Mouse (Mus musculus) brain, embryonic 14.5 days (tissue): ENCODE data around the gene C1galt1c1. TPM values are rescaled to one million over a fixed set of nuclear protein-coding genes. Genes with fewer than 3 reads are reported as not detected.
A peak's percentile ranks its signal among the peaks of the same experiment; 100 is the strongest.

ENCODE experiments used
- DNase-seq: peaks from one replicate; pipeline ENCODE4 v3.0.0-alpha.2; 2011; ENCODE audit warnings: low read depth
- CTCF ChIP-seq: fragments of 200-500 bp; IDR thresholded peaks from 2 replicates; pipeline ENCODE4 v1.5.1; 2012; ENCODE audit warnings: inconsistent platforms, mild to moderate bottlenecking, moderate library complexity, borderline replicate concordance; ENCODE audit not compliant: insufficient read depth, insufficient read length; ENCODE audit errors: extremely low read depth
- POLR2A ChIP-seq: fragments of 200-500 bp; IDR thresholded peaks from 2 replicates; pipeline ENCODE4 v1.6.1; 2012; ENCODE audit warnings: mild to moderate bottlenecking, inconsistent platforms, borderline replicate concordance; ENCODE audit not compliant: poor library complexity, insufficient read depth, insufficient read length, severe bottlenecking; ENCODE audit errors: extremely low read depth
- polyA plus RNA-seq: library from polyadenylated mRNA; depleted of rRNA; stranded (reverse); fragments of >200 nt; gene quantifications from 2 replicates; pipeline ENCODE4 v1.2.3, GENCODE M21; 2012; rRNA removed

The C1galt1c1 gene
- 19.0 and 19.8 TPM in 2 replicates for polyA plus RNA-seq

GRCm38 (mm10) chrX:38634801-38635637 is at the start of gene C1galt1c1:
Gene C1galt1c1, minus strand, starts transcription at chrX:38635087.
- peak; percentile 96 for DNase-seq
- TF ChIP-seq POLR2A (peak; percentile 31; the same call in 1 of the 2 replicates), CTCF (no peak)

- DNase-seq = no peak
- TF ChIP-seq POLR2A (no peak), CTCF (no peak)
Observed at GRCm38 (mm10) chrX:38681972-38682371, 47.1 kb upstream of the C1galt1c1 start.

GRCm38 (mm10) chrX:38669111-38669903 is 34.4 kb upstream of the C1galt1c1 start:
- no peak for DNase-seq
- no peak for TF ChIP-seq CTCF
- no peak for TF ChIP-seq POLR2A

GRCm38 (mm10) chrX:38656206-38656883 is 21.5 kb upstream of the C1galt1c1 start:
- DNase-seq = no peak
- TF ChIP-seq POLR2A = no peak
- TF ChIP-seq CTCF = no peak

GRCm38 (mm10) chrX:38654681-38655080 is 19.8 kb upstream of the C1galt1c1 start:
- no peak for TF ChIP-seq POLR2A
- peak; percentile 45; the same call in 1 of the 2 replicates for TF ChIP-seq CTCF
- DNase-seq = no peak

GRCm38 (mm10) chrX:38653181-38653580 is 18.3 kb upstream of the C1galt1c1 start:
- TF ChIP-seq POLR2A (no peak), CTCF (peak; percentile 16; the same call in 1 of the 2 replicates)

GRCm38 (mm10) chrX:38651167-38651566 is 16.3 kb upstream of the C1galt1c1 start:
- no peak for DNase-seq
- no peak for TF ChIP-seq CTCF
- TF ChIP-seq POLR2A = no peak

More at GRCm38 (mm10) chrX:38653181-38653580, 18.3 kb upstream of the C1galt1c1 start:
- DNase-seq = no peak

- DNase-seq = no peak
- no peak for TF ChIP-seq CTCF
- no peak for TF ChIP-seq POLR2A
Observed at GRCm38 (mm10) chrX:38650404-38651039, 15.6 kb upstream of the C1galt1c1 start.

- no peak for TF ChIP-seq POLR2A
- no peak for TF ChIP-seq CTCF
- DNase-seq = no peak
Observed at GRCm38 (mm10) chrX:38642183-38642582, 7.3 kb upstream of the C1galt1c1 start.

- TF ChIP-seq POLR2A = no peak
- TF ChIP-seq CTCF = no peak
- DNase-seq = no peak
Observed at GRCm38 (mm10) chrX:38641435-38641834, 6.5 kb upstream of the C1galt1c1 start.
